Mouse (Mus musculus) CH12F3 (cell line): ENCODE data around the gene Plac9a.
"Not testable (repeated sequence)": the region's sequence is repeated elsewhere in the genome, so short reads cannot be mapped to it uniquely, and the experiment has no call there.

Source experiments
- in situ Hi-C: fragments of 300-500 bp; cut with MboI; formaldehyde crosslinking; loops from 2 replicates; pipeline ENCODE4 v1.14.3; 2020; ENCODE audit warnings: low sequenced_read_pairs

Plac9a gene

DNA sequence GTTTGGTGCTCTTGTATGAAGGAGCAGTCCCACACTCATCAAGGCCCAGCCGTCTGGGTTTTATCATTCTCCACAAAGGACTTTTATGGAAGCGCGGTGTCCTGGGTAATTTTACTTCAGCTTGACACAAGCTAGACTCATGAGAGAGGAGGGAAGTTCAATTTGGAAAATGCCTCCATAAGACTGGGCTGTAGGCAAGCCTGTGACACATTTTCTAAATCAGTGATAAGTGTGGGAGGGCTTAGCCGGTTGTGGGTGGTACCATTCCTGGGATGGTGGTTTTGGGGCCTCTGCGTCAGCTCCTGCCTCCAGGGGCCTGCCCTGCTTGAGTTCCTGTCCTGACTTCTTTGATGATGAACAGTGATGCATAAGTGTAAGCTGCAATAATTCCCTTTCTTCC is 37.6 kb downstream of the Plac9a start:
- in situ Hi-C loops = no loop called here

DNA sequence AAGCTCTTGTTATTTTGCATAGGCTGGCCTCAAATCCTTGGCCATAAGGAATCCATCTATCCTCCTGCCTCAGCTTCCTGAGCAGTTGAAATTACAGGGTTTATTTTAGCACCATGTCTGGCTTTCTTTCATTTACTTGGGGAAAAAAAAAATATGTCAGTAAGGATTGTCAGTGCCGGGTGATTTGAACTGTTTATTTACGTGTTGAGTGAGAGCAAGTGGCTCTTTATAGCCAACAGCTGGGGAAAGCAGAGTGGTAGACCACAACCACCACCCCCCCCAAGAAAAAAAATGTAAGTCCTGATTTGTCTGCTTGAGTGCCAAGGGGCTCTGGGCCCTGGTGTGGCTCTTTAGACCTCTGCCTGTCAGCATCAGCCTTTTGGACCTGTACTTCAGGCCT is 39.2 kb downstream of the Plac9a start:
- in situ Hi-C loops = no loop called here

DNA sequence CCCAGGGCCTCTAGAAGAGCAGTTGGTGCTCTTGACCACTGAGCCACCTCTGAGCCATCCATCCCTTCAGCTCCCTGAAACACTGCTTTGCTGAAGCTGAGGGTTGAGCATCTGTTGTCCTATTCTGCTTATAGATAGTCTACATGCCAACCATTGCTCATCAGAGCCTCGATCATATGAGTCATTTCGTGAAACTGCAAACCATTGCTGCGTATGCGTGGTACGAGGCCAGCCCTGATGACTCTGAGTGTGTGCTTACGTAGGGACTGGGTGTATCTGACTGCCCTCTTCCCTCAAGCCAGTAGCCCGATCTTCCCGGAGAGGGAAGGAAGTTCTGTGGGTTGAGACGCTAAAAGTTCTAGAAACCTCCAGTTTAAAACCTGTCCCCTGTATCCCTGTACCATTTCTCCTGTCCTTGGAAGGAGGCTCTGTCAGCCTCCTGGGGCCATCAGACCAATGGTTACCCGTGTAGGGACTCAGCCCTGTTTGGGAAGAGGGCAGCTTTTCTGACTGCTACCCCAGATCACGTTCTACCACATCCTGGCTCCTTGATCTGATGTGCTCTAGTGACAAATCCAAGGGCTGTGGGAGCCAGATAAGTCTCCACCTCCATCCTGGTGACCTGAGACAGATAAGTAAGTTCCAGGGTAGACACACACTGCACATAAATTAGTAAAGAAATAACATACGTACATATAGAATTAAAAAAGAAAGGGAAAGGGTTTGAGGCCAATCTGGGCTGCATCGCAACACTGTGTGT is 40.9 kb downstream of the Plac9a start:
- in situ Hi-C loops = no loop called here

- in situ Hi-C loops = no loop called here
Measured at GRCm38 (mm10) chr14:25857940-25858339, 45.0 kb downstream of the Plac9a start.

GRCm38 (mm10) chr14:25857168-25857621 is 45.7 kb downstream of the Plac9a start:
- in situ Hi-C loops = no loop called here

- in situ Hi-C loops = no loop called here
Measured at GRCm38 (mm10) chr14:25855241-25855885, 47.5 kb downstream of the Plac9a start.

DNA sequence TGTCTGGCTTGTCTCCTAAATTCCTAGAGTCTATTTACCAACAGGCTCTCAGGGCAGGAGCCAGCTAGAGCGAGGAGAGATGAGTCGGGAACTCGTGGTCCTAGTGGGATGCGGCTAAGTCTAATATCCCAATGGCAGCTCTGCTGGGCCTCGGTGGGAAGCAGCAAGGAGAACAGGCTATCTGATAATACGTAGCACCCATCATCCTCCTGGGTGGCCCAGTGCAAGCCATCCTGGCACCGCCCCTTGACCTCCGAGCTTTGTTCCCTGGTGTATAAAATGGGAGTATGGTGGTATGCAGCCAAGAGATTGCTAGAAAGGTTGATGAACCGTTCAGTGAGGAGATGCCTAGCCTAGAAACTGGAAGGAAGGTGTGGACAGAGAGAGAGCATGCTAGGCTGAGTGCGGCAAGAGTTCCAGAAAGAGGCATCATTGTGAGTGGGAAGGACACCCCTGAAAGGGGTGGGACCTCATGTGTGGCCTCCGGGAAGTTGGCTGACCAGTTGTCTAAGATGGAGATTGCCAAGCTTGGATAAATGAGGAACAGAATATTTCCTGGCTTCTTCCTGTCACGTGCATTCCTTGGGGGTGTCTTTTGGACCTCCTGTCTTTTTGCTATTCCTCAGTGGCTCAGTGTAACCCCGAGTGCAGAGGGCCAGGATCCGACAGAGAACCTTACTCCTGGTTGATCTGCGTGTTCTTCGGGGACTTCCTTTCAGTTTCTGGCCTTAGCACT is 49.0 kb downstream of the Plac9a start:
- in situ Hi-C loops = no loop called here

GRCm38 (mm10) chr14:25853295-25853694 is 49.6 kb downstream of the Plac9a start:
- in situ Hi-C loops = no loop called here

DNA sequence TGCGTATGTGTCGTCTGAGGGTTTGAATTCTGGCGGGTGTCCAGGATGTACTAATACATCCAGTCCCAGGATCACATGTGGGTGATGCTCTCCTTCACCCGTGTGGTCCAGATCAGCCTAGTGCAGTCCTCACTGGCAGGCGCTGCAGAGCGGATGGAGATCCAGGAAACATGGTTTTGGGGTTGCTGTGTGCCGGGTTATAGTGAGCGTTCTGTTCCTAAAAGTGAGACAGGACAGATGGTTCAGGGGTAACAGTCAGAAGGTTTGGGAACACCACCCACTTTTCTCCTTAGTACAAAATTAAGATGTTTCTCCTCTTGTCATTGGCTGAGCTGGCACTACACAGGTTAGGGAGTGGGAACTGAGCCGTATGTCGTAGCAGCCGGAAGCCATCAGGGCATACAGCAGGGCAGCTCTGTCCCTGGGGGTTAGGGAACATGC is 50.8 kb downstream of the Plac9a start:
- in situ Hi-C loops = no loop called here

DNA sequence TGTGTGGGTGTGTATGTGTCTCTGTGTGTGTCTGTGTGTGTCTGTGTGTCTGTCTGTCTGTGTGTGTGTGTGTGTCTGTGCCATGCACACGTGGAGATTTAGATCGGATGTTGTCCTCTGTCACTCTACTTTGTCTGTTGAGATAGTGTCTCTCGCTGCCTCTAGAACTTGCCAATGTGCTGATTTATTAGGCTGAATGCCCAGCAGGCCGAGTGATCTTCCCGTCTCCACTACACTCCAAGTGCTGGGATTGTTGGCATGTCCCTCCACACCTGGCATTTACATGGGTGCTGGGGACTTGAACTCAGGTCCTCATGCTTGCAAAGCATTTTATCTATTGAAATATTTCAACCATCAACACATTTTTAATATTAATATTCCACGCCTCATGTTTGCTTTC is 51.7 kb downstream of the Plac9a start:
- in situ Hi-C loops = no loop called here

DNA sequence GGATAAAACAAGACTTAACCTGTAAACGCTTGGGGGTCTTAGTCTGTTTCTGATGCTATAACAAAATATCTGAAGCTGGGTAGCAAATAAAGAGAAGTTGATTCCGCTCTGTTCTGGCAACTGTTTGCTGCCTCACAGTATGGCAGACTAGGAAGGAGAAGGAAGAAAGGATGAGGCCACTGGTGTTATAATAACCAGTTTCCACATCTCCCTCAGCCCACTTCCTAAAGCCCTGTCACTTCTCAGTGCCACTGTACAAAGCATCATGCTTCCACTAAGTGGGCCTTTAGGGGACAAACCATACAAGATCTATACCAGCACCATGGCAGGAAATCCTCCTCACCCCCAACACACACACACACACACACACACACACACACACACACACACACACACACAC is 52.5 kb downstream of the Plac9a start:
- in situ Hi-C loops = no loop called here

DNA sequence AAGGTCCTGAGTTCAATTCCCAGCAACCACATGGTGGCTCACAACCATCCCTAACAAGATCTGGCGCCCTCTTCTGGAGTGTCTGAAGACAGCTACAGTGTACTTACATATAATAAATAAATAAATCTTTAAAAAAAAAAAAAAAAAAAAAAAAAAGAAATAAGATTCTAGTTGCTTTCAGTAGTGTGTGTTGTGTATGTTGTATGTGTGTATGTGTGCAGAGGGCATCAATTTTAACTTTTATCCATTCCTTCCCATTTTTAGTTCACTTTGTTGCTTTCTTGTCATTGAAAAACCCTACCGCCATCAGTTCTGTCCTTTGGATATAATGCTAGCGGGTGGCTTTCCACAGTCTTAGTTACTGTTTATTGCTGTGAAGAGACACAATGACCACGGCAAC is 54.2 kb downstream of the Plac9a start:
- in situ Hi-C loops = not testable (repeated sequence)

DNA sequence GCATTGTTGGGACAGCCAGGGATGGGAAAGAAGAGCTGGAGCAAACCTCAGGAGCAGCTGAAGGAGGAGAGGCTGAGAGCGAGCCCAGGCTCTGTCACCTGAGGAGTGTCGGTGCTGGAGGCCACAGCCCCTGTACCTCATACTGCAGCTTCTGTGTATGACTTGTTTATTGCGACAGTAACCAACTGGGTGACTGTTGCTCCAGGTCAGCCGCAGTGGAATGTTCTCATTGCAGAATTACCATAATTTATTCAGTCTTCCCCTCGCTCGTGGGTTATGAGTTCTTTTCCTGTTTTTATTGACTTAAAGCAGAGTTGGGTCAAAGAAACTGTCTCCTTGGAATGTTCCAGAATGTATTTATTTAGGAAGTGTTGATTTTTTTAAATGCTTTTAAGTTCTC is 54.7 kb downstream of the Plac9a start:
- in situ Hi-C loops = no loop called here

DNA sequence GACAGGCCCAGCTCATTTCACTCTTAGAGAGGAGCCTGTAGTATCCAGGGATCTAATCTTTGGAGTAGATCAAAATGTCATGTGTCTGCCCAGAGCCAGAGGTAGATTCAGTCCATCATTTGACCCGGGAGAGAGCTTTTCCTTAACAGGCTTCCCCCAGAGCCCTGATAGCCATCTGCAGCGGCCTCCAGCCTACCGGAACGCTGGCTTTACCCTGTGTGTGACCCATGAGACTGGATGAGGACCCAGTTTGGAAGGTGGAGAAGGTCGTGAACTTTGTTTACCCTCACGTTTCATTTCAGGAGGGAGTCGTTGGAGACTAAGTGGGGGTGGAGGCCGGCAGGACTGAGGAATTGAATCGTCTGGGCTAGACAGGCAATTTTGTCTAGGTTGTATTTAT is 55.2 kb downstream of the Plac9a start:
- in situ Hi-C loops = no loop called here

DNA sequence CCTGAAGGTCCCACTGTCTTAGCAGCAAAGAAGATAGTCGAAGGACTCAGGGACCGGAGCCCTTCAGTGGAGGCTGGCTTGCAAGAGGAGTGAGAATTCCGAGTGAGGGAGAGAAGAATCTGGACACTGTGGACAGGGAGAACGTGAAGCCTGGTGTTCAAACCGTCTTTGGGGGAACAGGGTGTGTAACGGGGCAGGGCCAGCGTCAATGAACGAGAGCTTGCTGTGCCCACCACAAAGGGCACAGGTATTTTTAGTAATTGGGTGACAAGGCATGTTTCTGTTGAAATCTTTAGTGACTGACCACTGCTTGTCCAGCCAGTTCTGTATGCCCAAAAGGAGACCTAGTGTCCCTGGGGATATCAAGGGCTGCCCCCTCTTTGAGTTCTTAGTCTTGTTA is 56.4 kb downstream of the Plac9a start:
- in situ Hi-C loops = no loop called here

DNA sequence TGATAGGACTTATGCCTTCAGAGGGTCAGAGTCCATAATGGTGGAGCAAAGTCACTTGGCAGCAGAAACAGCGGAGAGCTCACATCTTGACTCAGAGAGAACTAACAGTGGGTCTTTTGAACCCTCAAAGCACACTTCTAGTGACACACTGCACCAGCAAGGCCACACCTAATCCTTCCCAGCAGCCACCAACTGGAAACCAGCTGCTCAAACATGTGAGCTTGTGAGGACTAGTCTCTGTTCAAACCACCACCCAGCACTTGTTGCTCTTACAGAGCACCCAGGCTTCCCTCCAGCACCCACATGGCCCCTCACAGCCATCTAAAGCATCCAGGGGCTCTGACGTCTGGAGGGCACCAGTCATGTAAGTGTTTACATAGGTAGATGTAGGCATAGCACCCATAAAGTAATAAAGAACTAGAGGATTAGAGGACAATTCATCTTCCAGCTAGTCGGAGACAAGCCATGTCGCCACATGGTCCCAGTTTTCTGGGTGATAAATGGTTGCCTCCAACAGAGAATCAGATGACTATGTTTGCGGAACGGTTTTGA is 57.0 kb downstream of the Plac9a start:
- in situ Hi-C loops = no loop called here

DNA sequence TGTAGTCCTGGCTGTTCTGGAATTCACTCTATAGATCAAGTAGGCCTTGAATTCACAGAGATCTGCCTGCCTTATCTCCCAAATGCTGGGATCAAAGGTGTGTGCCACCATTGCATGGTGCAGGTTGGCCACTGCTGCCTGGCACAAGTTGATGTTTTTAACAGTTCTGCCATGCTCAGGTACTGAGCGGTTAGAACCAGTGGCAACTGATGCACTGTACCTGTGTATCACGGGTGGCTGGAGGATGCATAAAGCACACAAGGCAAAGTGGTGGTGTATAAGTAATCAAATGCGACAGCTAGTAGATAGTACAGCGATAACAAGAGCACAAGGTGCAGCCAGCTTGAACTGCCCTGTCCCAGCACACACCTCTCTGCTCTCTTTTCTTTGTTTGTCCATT is 58.5 kb downstream of the Plac9a start:
- in situ Hi-C loops = no loop called here

- in situ Hi-C loops = no loop called here
Measured at GRCm38 (mm10) chr14:25842688-25843003, 60.3 kb downstream of the Plac9a start.

- in situ Hi-C loops = no loop called here
Measured at GRCm38 (mm10) chr14:25841991-25842687, 60.8 kb downstream of the Plac9a start, which contains the start of gene Anxa11. Anxa11 (plus strand) TSS chr14:25842156.

DNA sequence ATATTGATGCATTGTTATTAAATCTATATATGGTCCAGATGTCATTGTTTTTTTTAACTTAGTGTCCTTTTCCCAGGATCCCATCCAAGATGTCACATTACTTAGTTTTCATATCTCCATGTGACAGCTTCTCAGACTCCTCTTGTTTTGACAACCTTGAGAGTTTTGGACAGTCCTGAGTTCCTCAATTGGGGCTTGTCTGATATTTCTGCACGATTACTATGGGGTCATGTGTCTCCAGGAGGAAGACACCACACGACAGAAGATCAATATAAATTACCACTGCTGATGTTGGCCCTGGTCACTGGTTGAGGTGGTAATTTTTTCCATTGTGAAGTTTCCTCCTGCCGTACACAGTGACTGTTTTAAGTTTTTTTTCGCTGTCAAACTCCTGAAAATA is 61.3 kb downstream of the Plac9a start:
- in situ Hi-C loops = no loop called here

GRCm38 (mm10) chr14:25840961-25841360 is 61.9 kb downstream of the Plac9a start:
- in situ Hi-C loops = no loop called here
